Mouse (Mus musculus) forebrain, embryonic 15.5 days (tissue): ENCODE measurements at regions not wholly inside any gene's neighbourhood (a gene's known extent, or its start where the extent isn't known, plus 50 kb on each side); places are given as distances from the start of the nearest gene placed in this dataset.

Experiments used
- ATAC-seq: fragments of 200-750 bp; cut with Nextera tagmentation; replicated peaks from 2 replicates; pipeline ENCODE4 v1.8.0; 2017; ENCODE audit warnings: mild to moderate bottlenecking, moderate TSS enrichment, moderate library complexity
- H3K27ac ChIP-seq: fragments of 300-500 bp; sonication (generic); replicated peaks from 2 replicates; pipeline ENCODE4 v1.5.1; 2015; ENCODE audit warnings: mild to moderate bottlenecking, inconsistent platforms
- H3K27me3 ChIP-seq: fragments of 300-500 bp; sonication (generic); 2 replicates; pipeline ENCODE4 v1.6.1; 2015; ENCODE audit warnings: inconsistent platforms
- H3K36me3 ChIP-seq: fragments of 300-500 bp; sonication (generic); 2 replicates; pipeline ENCODE4 v1.6.1; 2015; ENCODE audit warnings: mild to moderate bottlenecking, inconsistent platforms
- H3K4me1 ChIP-seq: fragments of 300-500 bp; sonication (generic); 2 replicates; pipeline ENCODE4 v1.6.1; 2015; ENCODE audit warnings: inconsistent platforms
- H3K4me2 ChIP-seq: fragments of 300-500 bp; sonication (generic); replicated peaks from 2 replicates; pipeline ENCODE4 v1.6.1; 2015; ENCODE audit warnings: mild to moderate bottlenecking, inconsistent platforms
- H3K4me3 ChIP-seq: fragments of 300-500 bp; sonication (generic); 2 replicates; pipeline ENCODE4 v1.5.1; 2015; ENCODE audit warnings: mild to moderate bottlenecking, inconsistent platforms
- H3K9ac ChIP-seq: fragments of 300-500 bp; sonication (generic); replicated peaks from 2 replicates; pipeline ENCODE4 v1.6.1; 2015; ENCODE audit warnings: mild to moderate bottlenecking, inconsistent platforms
- H3K9me3 ChIP-seq: fragments of 300-500 bp; sonication (generic); 2 replicates; pipeline ENCODE4 v1.6.1; 2016; ENCODE audit warnings: inconsistent platforms
- WGBS: fragments of 180-500 bp; shearing (Covaris S2); methylation state at CpG from one replicate; pipeline ENCODE4 v1.1.7; 2015; ENCODE audit warnings: mixed read lengths; 5-methylcytosine and 5-hydroxymethylcytosine counted together

DNA sequence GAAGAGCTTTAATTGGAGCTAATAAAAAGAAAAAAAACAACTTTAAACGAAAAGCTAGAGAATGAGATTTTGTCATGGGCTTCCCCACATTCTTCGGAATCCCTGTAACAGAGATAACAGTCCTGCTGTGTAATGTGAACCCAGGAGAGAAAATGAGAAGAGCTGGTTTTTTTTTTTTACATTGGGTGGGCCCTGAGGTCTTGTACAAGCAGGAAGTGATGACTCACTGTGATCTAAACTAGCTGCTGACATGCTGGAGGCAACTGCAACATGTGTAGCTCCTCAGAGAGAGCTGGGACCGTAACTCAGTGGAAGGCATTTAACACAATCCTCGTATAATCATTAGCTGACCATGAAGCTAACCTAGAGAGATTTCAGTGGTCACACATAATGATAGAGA, 393.8 kb upstream of the Trib2 start:
- Histone ChIP-seq H3K9ac (no peak overlapping the region), H3K9me3 (no peaks in the 10 kb centered on the region), H3K4me1 (0 out of 2 replicates have a peak, but pooled peaks cover 3% of the 10 kb centered on the region), H3K36me3 (no peaks in the 10 kb centered on the region), H3K4me3 (no peak overlapping the region), H3K4me2 (no peak overlapping the region), H3K27ac (no peak overlapping the region), H3K27me3 (no peaks in the 10 kb centered on the region)
- 87% methylated on average over 4 of the region's 4 CpGs for WGBS
- no peak for ATAC-seq

DNA sequence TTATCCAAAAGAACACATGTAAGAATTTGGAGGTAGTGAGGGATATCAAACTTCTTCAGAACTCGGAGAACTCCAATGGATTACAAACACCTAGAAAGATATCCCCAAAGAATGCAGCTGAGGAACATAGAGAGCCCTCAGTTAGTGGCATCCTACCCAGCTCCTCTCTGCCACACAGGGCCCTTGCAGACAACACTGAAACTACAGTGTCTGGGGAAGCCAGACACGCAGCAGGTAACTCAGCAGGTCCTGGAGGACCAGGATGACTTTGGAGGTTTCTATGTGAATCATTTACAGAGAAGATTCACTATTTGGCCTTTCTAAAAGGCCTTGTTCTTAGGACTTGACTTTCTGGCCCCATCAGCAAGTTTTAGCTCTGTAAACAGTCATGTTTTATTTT, 393.4 kb upstream of the Trib2 start:
- Histone ChIP-seq H3K9ac (no peak overlapping the region), H3K27me3 (no peaks in the 10 kb centered on the region), H3K27ac (no peak overlapping the region), H3K4me2 (no peak overlapping the region), H3K4me3 (no peak overlapping the region), H3K36me3 (no peaks in the 10 kb centered on the region), H3K9me3 (no peaks in the 10 kb centered on the region), H3K4me1 (0 out of 2 replicates have a peak, but pooled peaks cover 3% of the 10 kb centered on the region)
- WGBS, result 82% methylated on average over 2 of the region's 2 CpGs
- no peak for ATAC-seq

DNA sequence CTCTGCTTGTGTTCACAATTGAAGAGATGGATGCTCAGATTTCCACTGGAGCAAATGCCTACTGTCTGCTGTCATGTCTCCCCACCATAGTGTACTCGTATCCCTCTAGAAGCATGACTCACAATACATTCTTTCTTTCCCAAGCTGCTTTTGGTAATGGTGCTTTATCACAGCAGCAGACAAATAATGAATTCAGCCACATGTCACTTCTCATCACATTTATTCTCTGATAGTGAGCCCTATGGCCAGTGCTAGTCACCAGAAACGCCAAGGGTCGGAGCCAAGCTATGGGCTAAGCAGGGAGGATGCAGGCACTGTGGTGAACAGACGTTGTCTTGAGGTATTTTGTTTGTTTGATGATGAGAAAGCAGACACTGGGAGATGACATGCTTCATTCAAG, 388.2 kb upstream of the Trib2 start:
- H3K27me3 ChIP-seq, result no peaks in the 10 kb centered on the region
- ATAC-seq, result no peak
- WGBS, result 77% methylated on average over 4 of the region's 4 CpGs

DNA sequence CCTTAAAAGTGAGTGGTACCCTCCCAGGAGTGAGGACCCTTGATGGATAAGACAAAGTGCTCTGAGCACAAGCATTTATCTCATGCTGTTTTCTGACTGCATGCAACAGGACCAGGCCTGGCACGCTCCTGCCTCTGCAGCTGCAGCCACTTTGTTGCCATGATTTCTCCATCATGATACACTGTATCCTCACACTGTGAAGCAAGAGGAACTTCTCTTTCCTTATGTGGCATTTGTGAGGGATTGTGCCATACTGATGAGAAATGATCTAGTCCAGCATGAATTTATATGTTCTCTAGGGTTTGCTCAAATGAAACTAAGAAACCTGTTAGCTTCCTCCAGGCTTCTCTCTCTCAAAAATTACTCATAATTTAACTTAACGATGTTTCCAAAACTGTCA, 380.2 kb upstream of the Trib2 start:
- no peaks in the 10 kb centered on the region for H3K36me3 ChIP-seq
- no peak overlapping the region for H3K4me2 ChIP-seq
- H3K9ac ChIP-seq, result no peak overlapping the region
- 83% methylated on average over 2 of the region's 2 CpGs for WGBS
- no peak for ATAC-seq
- no peaks in the 10 kb centered on the region for H3K4me1 ChIP-seq
- H3K27ac ChIP-seq, result no peak overlapping the region
- H3K9me3 ChIP-seq, result no peaks in the 10 kb centered on the region
- H3K4me3 ChIP-seq, result no peak overlapping the region
- H3K27me3 ChIP-seq, result no peaks in the 10 kb centered on the region

More for the DNA sequence above, 388.2 kb upstream of the Trib2 start:
- Histone ChIP-seq H3K9me3 (no peaks in the 10 kb centered on the region), H3K4me1 (0 out of 2 replicates have a peak, but pooled peaks cover 3% of the 10 kb centered on the region), H3K9ac (no peak overlapping the region), H3K4me2 (no peak overlapping the region), H3K27ac (no peak overlapping the region), H3K36me3 (no peaks in the 10 kb centered on the region), H3K4me3 (no peak overlapping the region)

DNA sequence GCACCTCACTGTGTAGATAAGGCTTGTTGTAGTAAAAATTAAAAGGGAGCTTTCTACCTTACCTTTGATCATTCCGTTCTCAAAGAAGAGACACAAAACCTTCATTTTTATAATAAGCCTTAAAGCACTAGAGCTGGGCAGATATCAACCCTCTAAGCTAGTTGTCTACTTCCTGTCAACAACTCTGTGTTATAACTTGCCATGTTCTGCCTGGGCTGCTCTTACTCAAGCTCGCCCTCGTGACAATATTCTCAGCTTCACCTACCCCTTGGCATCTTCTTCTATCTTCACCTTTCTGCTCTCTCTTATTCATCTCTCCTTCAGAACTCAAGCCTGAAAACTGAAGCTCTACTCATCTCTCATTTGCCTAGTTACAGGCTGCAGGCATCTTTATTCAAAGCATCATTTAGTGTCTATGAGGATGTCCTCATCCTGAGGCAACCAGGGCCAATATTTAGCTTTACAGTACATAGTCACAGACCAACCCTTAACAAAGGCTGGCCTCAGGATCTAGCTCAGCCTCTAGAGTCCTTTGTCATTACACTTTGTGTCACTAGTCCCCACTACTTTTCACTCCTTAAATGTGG, 375.2 kb upstream of the Trib2 start:
- Histone ChIP-seq H3K4me3 (no peak overlapping the region), H3K4me2 (no peak overlapping the region), H3K4me1 (no peaks in the 10 kb centered on the region), H3K27me3 (no peaks in the 10 kb centered on the region), H3K27ac (no peak overlapping the region), H3K9ac (no peak overlapping the region), H3K36me3 (no peaks in the 10 kb centered on the region), H3K9me3 (no peaks in the 10 kb centered on the region)
- WGBS, result 94% methylated on average over 3 of the region's 3 CpGs
- ATAC-seq, result no peak

DNA sequence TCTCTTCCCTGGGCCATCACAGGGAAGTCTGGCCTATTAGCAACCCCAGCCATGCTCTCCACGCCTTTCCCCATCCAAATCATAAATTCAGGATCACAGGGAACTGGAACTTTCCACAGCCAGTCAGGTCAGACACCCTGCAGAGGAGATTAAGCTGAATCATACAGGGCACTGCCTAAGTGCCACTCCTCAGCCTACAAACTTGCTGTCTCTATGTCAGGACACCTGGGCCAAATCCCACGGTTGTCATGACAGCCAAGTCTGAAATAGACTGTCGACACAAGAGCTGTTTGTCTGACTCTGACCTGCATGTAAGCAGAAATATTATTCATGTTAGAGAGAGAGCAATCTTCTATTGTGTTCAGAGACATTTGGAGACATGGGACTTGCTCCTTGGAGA, 374.0 kb upstream of the Trib2 start:
- H3K4me3 ChIP-seq, result no peak overlapping the region
- WGBS, result 47% methylated on average over 3 of the region's 3 CpGs
- ATAC-seq, result no peak; the same call in 1 of the 2 replicates
- no peaks in the 10 kb centered on the region for H3K27me3 ChIP-seq
- no peak overlapping the region for H3K27ac ChIP-seq
- no peaks in the 10 kb centered on the region for H3K9me3 ChIP-seq
- no peak overlapping the region for H3K9ac ChIP-seq
- no peaks in the 10 kb centered on the region for H3K36me3 ChIP-seq
- H3K4me2 ChIP-seq, result no peak overlapping the region
- H3K4me1 ChIP-seq, result no peaks in the 10 kb centered on the region

DNA sequence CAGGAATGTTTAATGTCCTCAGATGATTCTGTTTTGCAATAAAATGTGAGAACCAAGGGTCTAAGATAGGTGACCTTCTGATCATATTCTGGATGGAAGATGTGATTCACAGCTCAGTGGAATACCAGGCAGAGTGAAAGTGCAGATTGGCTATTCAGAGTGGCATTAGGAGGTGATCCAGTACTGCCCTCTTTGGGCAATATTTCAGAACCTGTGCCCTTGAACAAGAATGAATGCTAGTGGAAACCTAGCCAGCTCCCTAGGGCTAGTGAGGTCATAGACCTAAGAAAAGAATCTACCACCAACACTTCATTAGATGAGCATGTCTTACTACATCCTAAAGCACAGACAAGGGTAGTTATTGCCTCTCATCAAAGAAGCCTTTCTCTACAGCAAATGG, 372.7 kb upstream of the Trib2 start:
- no peak overlapping the region for H3K4me3 ChIP-seq
- H3K36me3 ChIP-seq, result no peaks in the 10 kb centered on the region
- no peaks in the 10 kb centered on the region for H3K27me3 ChIP-seq
- no peaks in the 10 kb centered on the region for H3K9me3 ChIP-seq
- no peak overlapping the region for H3K9ac ChIP-seq
- no peak overlapping the region for H3K4me2 ChIP-seq
- ATAC-seq, result no peak
- H3K27ac ChIP-seq, result no peak overlapping the region
- H3K4me1 ChIP-seq, result no peaks in the 10 kb centered on the region

DNA sequence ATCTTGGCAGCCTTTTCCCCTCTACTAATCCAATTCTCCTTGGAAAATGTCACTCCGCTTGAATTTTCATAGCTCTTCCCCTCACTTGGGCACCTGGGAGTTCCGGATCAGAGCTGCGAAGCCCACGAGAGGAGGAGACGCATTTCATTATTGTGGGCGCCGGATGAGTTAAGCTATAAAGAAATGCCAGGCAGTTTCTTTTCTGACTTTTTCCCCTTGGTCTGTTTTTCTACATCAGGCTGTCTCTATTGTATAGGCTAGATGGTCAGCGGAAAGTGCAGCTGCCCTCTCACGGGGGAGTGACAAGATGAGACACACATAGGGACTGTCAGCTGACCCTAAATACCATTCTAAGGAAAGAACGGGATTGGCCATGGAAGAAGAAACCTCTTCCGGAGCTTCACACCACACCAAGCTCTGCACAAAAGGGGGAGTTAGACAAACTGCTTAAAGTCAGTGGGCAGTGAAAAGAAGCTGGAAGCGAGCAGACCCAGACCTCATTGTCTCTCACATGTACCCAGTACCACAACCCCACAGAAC, 369.3 kb upstream of the Trib2 start:
- Histone ChIP-seq H3K4me2 (no peak overlapping the region), H3K4me3 (no peak overlapping the region), H3K36me3 (no peaks in the 10 kb centered on the region), H3K9me3 (no peaks in the 10 kb centered on the region), H3K27ac (no peak overlapping the region), H3K27me3 (no peaks in the 10 kb centered on the region), H3K9ac (no peak overlapping the region), H3K4me1 (peaks cover 5% of the 10 kb centered on the region; the same call in 1 of the 2 replicates)
- WGBS, result 68% methylated on average over 12 of the region's 12 CpGs
- ATAC-seq, result no peak

DNA sequence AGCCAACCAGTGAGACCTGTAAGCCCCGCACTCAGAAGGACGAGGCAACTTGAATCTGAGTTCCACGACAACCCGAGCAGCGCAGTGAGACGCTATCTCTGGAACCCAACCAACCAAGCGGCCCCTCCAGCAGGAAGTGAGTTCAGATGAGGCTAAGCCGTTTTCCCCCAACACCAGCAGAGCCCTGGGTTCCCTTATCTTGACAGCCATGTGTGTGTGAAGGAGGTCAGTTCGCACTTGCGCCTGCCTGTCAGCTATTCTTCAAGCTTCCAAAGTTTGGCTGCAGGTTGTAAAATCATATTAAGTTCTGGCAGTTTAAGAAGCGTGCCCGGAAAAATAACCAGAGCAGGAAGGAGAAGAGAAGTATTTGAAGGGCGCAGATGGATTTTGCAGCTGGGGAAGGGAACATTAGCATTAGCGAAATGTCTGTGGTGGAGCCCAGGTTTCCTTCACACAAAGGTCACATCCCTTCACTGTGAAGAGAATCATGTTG, 368.8 kb upstream of the Trib2 start:
- Histone ChIP-seq H3K36me3 (no peaks in the 10 kb centered on the region), H3K4me2 (no peak overlapping the region), H3K27ac (no peak overlapping the region), H3K9ac (no peak overlapping the region), H3K4me3 (no peak overlapping the region), H3K27me3 (no peaks in the 10 kb centered on the region), H3K9me3 (no peaks in the 10 kb centered on the region), H3K4me1 (peaks cover 5% of the 10 kb centered on the region; the same call in 1 of the 2 replicates)
- ATAC-seq, result no peak
- 88% methylated on average over 14 of the region's 14 CpGs for WGBS

DNA sequence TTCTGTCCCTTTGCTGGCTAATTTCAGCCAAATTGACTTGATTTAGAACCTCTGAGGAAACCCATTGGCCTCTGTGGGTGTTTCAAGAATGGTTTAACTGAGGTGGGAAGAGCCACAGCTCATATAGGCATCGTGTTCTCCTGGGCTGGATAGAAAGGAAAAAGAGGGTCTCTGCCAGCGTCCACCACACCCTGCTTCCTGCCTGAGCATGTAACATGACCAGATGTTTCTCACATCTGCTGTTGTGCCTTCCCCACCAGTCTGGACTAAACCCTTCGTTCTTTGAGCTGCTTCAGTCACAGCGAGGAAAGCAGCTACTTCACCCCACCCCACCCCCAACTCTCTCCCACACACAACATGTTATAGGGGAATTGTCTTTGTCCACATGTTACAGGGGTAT, 366.3 kb upstream of the Trib2 start:
- Histone ChIP-seq H3K27me3 (no peaks in the 10 kb centered on the region), H3K4me2 (no peak overlapping the region), H3K4me1 (peaks cover 5% of the 10 kb centered on the region; the same call in 1 of the 2 replicates), H3K36me3 (no peaks in the 10 kb centered on the region), H3K27ac (no peak overlapping the region), H3K9me3 (no peaks in the 10 kb centered on the region), H3K9ac (no peak overlapping the region), H3K4me3 (no peak overlapping the region)
- ATAC-seq, result no peak
- 71% methylated on average over 4 of the region's 4 CpGs for WGBS

DNA sequence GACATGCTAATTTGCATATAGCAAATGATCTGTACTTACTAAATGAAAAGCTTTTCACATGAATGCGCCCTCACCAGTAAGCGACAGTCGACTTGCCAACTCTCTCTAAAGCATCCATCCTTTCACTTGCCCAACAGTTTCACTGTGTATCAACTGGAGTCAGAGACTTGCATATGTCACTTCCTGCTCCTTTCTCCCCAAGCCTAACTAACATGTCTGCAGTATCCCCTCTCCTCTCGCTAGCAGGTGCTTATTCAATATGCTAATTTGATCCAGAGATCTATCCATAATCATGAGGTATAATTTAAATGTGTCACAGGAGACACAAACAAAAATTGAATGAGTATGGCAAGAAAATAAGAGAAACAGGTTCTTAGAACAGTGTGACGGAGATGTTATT, 364.9 kb upstream of the Trib2 start:
- Histone ChIP-seq H3K36me3 (no peaks in the 10 kb centered on the region), H3K4me3 (no peak overlapping the region), H3K9me3 (no peaks in the 10 kb centered on the region), H3K4me2 (no peak overlapping the region), H3K27me3 (no peaks in the 10 kb centered on the region), H3K9ac (no peak overlapping the region), H3K27ac (no peak overlapping the region), H3K4me1 (peaks cover 5% of the 10 kb centered on the region; the same call in 1 of the 2 replicates)
- WGBS, result 53% methylated on average over 5 of the region's 5 CpGs
- peak; percentile 71 for ATAC-seq

DNA sequence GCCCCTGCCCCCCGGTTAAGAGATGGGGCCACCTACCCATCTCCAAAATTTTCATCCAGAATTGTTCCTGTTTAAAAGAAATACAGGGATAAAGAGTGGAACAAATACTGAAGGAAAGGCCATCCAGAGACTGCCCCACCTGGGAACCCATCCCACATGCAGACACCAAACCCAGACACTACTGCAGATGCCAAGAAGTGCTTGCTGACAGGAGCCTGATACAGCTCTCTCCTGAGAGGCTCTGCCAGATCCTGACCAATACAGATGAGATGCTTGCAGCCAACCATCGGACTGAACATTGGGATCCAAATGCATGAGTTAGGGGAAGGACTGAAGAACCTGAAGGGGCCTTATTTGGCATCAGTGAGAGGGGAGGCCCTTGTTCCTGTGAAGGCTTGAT, 363.2 kb upstream of the Trib2 start:
- Histone ChIP-seq H3K4me1 (peaks cover 5% of the 10 kb centered on the region; the same call in 1 of the 2 replicates), H3K36me3 (no peaks in the 10 kb centered on the region), H3K9ac (no peak overlapping the region), H3K27ac (no peak overlapping the region), H3K4me2 (no peak overlapping the region), H3K27me3 (no peaks in the 10 kb centered on the region), H3K9me3 (no peaks in the 10 kb centered on the region), H3K4me3 (no peak overlapping the region)
- ATAC-seq, result no peak
- WGBS, result 86% methylated on average over 2 of the region's 2 CpGs

DNA sequence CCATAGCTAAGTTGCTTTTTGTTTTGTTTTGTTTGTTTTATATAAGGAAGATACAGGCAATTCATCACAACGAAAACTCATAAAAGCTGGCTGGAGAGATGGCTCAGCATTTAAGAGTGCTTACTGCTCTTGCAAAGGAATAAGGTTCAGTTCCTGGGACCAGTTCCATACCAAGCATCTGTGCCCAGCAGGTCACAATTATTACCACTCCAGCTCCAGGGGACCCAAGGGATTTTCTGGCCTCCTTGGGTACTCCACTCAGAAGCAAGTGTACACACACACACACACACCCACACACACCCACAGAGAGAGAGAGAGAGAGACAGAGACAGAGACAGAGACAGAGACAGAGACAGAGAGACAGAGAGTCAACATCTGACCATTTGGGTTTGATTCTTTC, 359.6 kb upstream of the Trib2 start:
- no peak for ATAC-seq
- Histone ChIP-seq H3K36me3 (no peaks in the 10 kb centered on the region), H3K27ac (no peak overlapping the region), H3K4me1 (peaks cover 2% of the 10 kb centered on the region; the same call in 1 of the 2 replicates), H3K4me2 (no peak overlapping the region), H3K27me3 (no peaks in the 10 kb centered on the region), H3K9ac (no peak overlapping the region), H3K9me3 (no peaks in the 10 kb centered on the region), H3K4me3 (no peak overlapping the region)
- 85% methylated on average over 1 of the region's 1 CpGs for WGBS
